Mouse (Mus musculus) forebrain, postnatal 0 days (tissue): Measurements from ENCODE around the gene Soga3. TPM values are rescaled to one million over a fixed set of nuclear protein-coding genes. Genes with fewer than 3 reads are reported as not detected.

ENCODE experiments used
- ATAC-seq: fragments of 200-750 bp; cut with Nextera tagmentation; 2 replicates; pipeline ENCODE4 v1.8.0; 2017; ENCODE audit warnings: mild to moderate bottlenecking, moderate library complexity
- DNase-seq: peaks from one replicate; pipeline ENCODE4 v3.0.0-alpha.2; 2015
- H3K27ac ChIP-seq: fragments of 300-500 bp; sonication (generic); 2 replicates; pipeline ENCODE4 v1.5.1; 2014; ENCODE audit warnings: low read depth, mild to moderate bottlenecking, antibody characterized with exemption, low read length, moderate library complexity, mixed read lengths
- H3K27me3 ChIP-seq: fragments of 300-500 bp; sonication (generic); 2 replicates; pipeline ENCODE4 v1.6.1; 2014; ENCODE audit warnings: mild to moderate bottlenecking, low read length, mixed read lengths; ENCODE audit not compliant: insufficient read depth
- H3K36me3 ChIP-seq: fragments of 300-500 bp; sonication (generic); 2 replicates; pipeline ENCODE4 v1.6.1; 2014; ENCODE audit warnings: mild to moderate bottlenecking, moderate library complexity; ENCODE audit not compliant: insufficient read depth
- H3K4me1 ChIP-seq: fragments of 300-500 bp; sonication (generic); 2 replicates; pipeline ENCODE4 v1.6.1; 2014; ENCODE audit warnings: antibody characterized with exemption; ENCODE audit not compliant: insufficient read depth
- H3K4me2 ChIP-seq: fragments of 300-500 bp; sonication (generic); 2 replicates; pipeline ENCODE4 v1.6.1; 2014; ENCODE audit warnings: low read depth, mild to moderate bottlenecking, moderate library complexity
- H3K4me3 ChIP-seq: fragments of 300-500 bp; sonication (generic); 2 replicates; pipeline ENCODE4 v1.5.1; 2014; ENCODE audit warnings: low read depth, low read length, mixed read lengths
- H3K9ac ChIP-seq: fragments of 300-500 bp; sonication (generic); 2 replicates; pipeline ENCODE4 v1.6.1; 2014; ENCODE audit warnings: mild to moderate bottlenecking
- H3K9me3 ChIP-seq: fragments of 300-500 bp; sonication (generic); 2 replicates; pipeline ENCODE4 v1.6.1; 2016; ENCODE audit warnings: low read length
- CTCF ChIP-seq: sonication (generic); IDR thresholded peaks from 2 replicates; pipeline ENCODE4 v1.5.1; 2016; ENCODE audit warnings: antibody characterized with exemption, control low read depth, low read depth
- WGBS: fragments of 180-500 bp; shearing (Covaris S2); extraction: QIAGEN DNeasy Blood & Tissue Kit; methylation state at CpG from one replicate; pipeline ENCODE4 v1.1.7; 2014; 5-methylcytosine and 5-hydroxymethylcytosine counted together
- polyA plus RNA-seq: library from polyadenylated mRNA; unstranded; fragments of >200 nt; fragmentation: Nextera tagmentation; extraction: Ambion mirVana; gene quantifications from 2 replicates; pipeline ENCODE4 v1.2.1, GENCODE M21; 2015
- total RNA-seq: library from RNA; depleted of rRNA; stranded (reverse); fragments of >200 nt; gene quantifications from 2 replicates; pipeline ENCODE4 v1.2.3, GENCODE M21; 2014

Gene Soga3
- total and polyA plus RNA-seq, 2 experiments from 2014 or later: 129 to 180 TPM

- no peak for TF ChIP-seq CTCF
- Histone ChIP-seq H3K4me1 (peaks cover 11% of the 10 kb centered on the region; the same call in 1 of the 2 replicates), H3K27me3 (no peaks in the 10 kb centered on the region), H3K4me2 (peak overlapping the region; percentile 79), H3K9me3 (no peaks in the 10 kb centered on the region), H3K9ac (peak overlapping the region; percentile 87), H3K4me3 (peak overlapping the region; percentile 83), H3K27ac (peak overlapping the region; percentile 97), H3K36me3 (peaks cover 6% of the 10 kb centered on the region; the same call in 1 of the 2 replicates)
- ATAC-seq (no peak), DNase-seq (no peak)
- under 1% methylated on average over 12 of the region's 12 CpGs for WGBS
Observed at GRCm38 (mm10) chr10:29147641-29147990, 4.0 kb downstream of the Soga3 start.

DNA sequence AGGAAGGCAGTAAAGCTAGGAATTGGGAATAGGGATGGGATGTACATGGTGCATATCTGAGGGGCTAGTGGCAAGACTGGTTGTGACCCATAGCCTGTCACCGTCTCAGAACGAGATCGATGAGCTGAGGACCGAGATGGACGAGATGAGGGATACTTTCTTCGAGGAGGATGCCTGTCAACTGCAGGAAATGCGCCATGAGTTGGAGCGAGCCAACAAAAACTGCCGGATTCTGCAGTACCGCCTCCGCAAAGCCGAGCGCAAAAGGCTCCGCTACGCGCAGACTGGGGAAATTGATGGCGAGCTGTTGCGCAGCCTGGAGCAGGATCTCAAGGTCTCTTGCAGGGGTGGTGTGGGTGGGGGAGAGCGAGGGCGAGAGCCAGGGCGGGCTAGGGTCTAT, 4.4 kb downstream of the Soga3 start:
- DNase-seq: peak; percentile 78
- 2% methylated on average over 21 of the region's 21 CpGs for WGBS
- H3K9me3 ChIP-seq: no peaks in the 10 kb centered on the region
- H3K9ac ChIP-seq: peak overlapping the region; percentile 87
- peak overlapping the region; percentile 79 for H3K4me2 ChIP-seq
- peak overlapping the region; percentile 83 for H3K4me3 ChIP-seq
- TF ChIP-seq CTCF: 0 out of 2 replicates have a peak, but pooled peaks have one; percentile 10
- H3K27ac ChIP-seq: peak overlapping the region; percentile 97
- ATAC-seq: no peak
- peaks cover 11% of the 10 kb centered on the region; the same call in 1 of the 2 replicates for H3K4me1 ChIP-seq
- no peaks in the 10 kb centered on the region for H3K27me3 ChIP-seq
- H3K36me3 ChIP-seq: peaks cover 7% of the 10 kb centered on the region; the same call in 1 of the 2 replicates

GRCm38 (mm10) chr10:29155304-29155703, 11.7 kb downstream of the Soga3 start:
- WGBS: 56% methylated on average over 3 of the region's 3 CpGs
- no peaks in the 10 kb centered on the region for H3K27me3 ChIP-seq
- no peak for ATAC-seq
- DNase-seq: no peak
- H3K36me3 ChIP-seq: peaks cover 42% of the 10 kb centered on the region
- TF ChIP-seq CTCF: no peak
- H3K9ac ChIP-seq: no peak overlapping the region
- no peaks in the 10 kb centered on the region for H3K9me3 ChIP-seq
- no peak overlapping the region for H3K4me2 ChIP-seq
- no peak overlapping the region for H3K4me3 ChIP-seq
- H3K4me1 ChIP-seq: no peaks in the 10 kb centered on the region
- no peak overlapping the region for H3K27ac ChIP-seq

DNA sequence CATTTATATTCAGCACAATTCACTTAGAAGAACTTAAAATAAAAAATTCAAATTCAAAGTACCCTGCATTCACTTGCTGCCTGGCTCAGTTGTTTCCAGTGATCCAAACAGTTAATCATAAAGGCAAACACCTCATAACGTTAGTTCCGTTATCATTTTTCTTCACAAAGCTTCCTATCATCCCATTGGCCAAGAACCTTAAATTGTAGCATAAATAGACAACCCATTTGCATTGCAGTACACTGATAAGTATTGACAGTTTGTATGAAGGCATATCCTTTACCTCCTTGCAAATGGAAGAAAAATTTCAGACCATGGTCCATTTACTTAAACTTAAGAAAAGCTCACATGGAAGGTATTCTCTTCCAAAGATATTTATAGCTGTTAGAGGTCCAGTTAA, 18.0 kb downstream of the Soga3 start:
- no peak overlapping the region for H3K9ac ChIP-seq
- ATAC-seq (no peak), DNase-seq (no peak)
- H3K27ac ChIP-seq: no peak overlapping the region
- TF ChIP-seq CTCF: no peak
- no peaks in the 10 kb centered on the region for H3K9me3 ChIP-seq
- no peaks in the 10 kb centered on the region for H3K4me1 ChIP-seq
- WGBS: 72% methylated on average over 2 of the region's 2 CpGs
- H3K4me2 ChIP-seq: no peak overlapping the region
- no peak overlapping the region for H3K4me3 ChIP-seq
- no peaks in the 10 kb centered on the region for H3K27me3 ChIP-seq
- peaks cover 44% of the 10 kb centered on the region for H3K36me3 ChIP-seq

- H3K27ac ChIP-seq: no peak overlapping the region
- H3K9ac ChIP-seq: no peak overlapping the region
- H3K4me2 ChIP-seq: no peak overlapping the region
- H3K4me3 ChIP-seq: no peak overlapping the region
- H3K27me3 ChIP-seq: no peaks in the 10 kb centered on the region
- TF ChIP-seq CTCF: no peak
- ATAC-seq: no peak
- 71% methylated on average over 2 of the region's 2 CpGs for WGBS
- no peaks in the 10 kb centered on the region for H3K9me3 ChIP-seq
- peaks cover 36% of the 10 kb centered on the region for H3K36me3 ChIP-seq
- no peaks in the 10 kb centered on the region for H3K4me1 ChIP-seq
- no peak for DNase-seq
Observed at GRCm38 (mm10) chr10:29173778-29174177, 30.1 kb downstream of the Soga3 start.

GRCm38 (mm10) chr10:29175656-29176055, 32.0 kb downstream of the Soga3 start:
- TF ChIP-seq CTCF: no peak
- H3K9ac ChIP-seq: no peak overlapping the region
- H3K27ac ChIP-seq: no peak overlapping the region
- no peaks in the 10 kb centered on the region for H3K27me3 ChIP-seq
- no peaks in the 10 kb centered on the region for H3K4me1 ChIP-seq
- no peak overlapping the region for H3K4me3 ChIP-seq
- ATAC-seq (no peak), DNase-seq (no peak)
- no peaks in the 10 kb centered on the region for H3K9me3 ChIP-seq
- peaks cover 45% of the 10 kb centered on the region for H3K36me3 ChIP-seq
- WGBS: 57% methylated on average over 3 of the region's 3 CpGs
- H3K4me2 ChIP-seq: no peak overlapping the region

DNA sequence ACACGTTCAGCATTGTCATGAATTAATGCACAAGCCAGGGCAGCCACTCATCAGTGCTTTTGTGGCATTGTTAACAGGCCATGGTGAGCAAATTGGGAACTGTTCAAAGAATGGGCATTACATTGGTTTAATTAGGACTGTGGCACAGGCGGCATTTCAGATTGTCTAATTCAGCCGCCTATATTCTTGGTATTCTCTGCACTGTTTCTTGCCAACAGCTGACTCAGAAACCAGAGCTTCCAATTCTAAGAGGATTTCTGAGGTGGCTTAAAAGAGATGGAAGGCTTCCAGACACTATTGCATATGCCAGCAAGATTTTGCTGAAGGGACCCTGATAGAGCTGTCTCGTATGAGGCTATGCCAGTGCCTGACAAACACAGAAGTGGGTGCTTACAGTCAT, 33.2 kb downstream of the Soga3 start:
- Histone ChIP-seq H3K27ac (no peak overlapping the region), H3K9me3 (no peaks in the 10 kb centered on the region), H3K4me3 (no peak overlapping the region), H3K27me3 (no peaks in the 10 kb centered on the region), H3K4me1 (no peaks in the 10 kb centered on the region), H3K4me2 (no peak overlapping the region), H3K9ac (no peak overlapping the region), H3K36me3 (peaks cover 50% of the 10 kb centered on the region)
- peak; percentile 36; the same call in 1 of the 2 replicates for ATAC-seq
- 39% methylated on average over 4 of the region's 4 CpGs for WGBS
- no peak for TF ChIP-seq CTCF
- DNase-seq: peak; percentile 33
